Mouse (Mus musculus): ENCODE measurements at regions not wholly inside any gene's neighbourhood (a gene's known extent, or its start where the extent isn't known, plus 50 kb on each side); places are given as distances from the start of the nearest gene placed in this dataset.

DNA sequence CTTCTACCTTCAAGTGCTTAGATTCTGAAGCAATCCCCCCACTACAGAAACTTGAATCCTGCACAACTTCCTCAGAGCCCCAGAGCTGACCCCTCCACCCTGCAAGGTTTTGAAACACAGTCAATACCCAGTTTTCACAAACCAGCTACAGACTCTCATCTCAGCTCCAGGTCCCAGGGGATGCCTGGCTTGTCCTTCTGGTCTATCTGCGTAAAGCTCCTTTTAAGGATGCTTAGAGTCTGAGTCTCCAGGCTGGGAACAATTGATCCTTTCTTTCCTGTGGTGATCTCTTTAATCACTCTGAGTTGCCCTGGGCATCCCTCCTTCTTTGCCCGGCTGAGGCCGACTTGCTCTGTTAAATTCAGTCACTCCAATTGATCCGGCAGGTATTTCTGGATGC lies 500.4 kb downstream of the Med13l start:
- DNase-seq, result no peak

GRCm38 (mm10) chr5:119062478-119062877 lies 502.0 kb downstream of the Med13l start:
- DNase-seq, result no peak

- peak in 1 of 2 experiments; percentile 23 for DNase-seq
These were observed 506.2 kb downstream of the Med13l start for GRCm38 (mm10) chr5:119066666-119067065.

- DNase-seq, result no peak
These were observed 509.4 kb downstream of the Med13l start for GRCm38 (mm10) chr5:119069765-119070333.

GRCm38 (mm10) chr5:119072712-119073111 lies 512.2 kb downstream of the Med13l start:
- DNase-seq, result no peak

DNA sequence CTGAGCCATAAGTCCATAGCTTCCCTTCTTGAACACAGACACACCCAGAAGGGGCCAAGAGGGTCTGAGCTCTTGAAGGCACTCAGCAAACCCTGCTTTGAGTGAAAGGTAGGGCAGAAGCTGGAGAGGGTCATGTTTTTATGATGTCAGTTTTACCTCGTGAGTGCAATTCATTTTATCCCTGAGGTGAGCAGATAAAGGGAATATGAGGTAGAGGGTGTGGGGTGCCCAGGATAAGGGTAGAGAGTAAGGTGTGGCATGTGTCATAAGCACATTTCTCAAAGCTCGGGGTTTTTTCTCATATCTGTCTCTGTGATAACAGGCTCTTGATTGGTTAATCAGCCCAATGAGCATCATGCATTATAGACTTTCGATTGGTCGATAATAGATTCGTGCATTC lies 520.3 kb downstream of the Med13l start:
- DNase-seq, result no peak

DNA sequence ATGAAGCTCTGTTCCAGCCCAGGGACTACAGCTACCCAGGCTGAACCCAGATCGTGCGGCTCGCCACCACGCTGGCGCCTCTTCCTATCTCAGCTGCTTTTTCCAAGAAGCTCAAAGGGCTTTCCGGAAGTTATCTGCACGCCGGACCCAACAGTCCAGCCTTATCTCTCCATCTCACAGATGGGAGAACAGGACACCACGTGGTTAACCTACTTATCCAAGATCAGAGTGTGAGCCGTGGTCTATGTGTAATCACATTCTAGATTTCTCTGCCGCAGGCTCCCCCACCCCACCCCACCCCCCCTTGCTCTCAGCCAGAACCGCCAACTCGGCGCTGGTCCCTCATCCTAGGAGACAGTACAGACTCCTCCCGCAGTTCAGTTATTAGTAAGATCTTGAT lies 522.4 kb downstream of the Med13l start:
- no peak for DNase-seq

DNA sequence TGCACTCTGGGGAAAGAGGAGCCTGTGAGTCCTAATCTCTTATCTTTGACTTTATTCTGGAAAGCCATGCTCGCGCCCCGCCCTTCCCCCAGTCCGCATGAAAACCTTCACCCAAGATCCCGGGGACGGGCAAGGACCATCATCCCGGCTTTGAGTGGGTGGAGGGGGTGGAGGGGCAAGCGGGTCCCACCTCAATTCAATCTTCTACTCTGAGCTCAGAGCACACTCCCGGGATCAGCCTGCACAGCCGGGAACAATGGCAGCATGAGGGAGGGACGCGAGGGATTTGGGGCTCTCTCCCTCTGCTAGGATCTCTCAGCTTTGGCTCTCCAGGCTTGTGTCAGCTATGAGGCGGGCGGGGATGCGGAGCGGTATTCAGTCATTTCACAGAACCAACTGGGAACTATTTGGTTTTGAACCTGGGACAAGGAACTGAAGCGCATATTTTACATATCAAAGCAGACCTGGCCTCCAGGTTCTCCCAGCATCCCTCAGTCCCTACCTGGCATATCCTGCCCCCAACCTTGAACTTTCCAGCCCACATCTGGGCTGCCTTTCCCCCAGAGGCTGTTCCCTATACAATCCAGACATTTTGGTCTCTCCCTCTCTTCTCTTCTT lies 537.2 kb downstream of the Med13l start:
- DNase-seq, result no peak

GRCm38 (mm10) chr5:119099817-119100216 lies 539.3 kb downstream of the Med13l start:
- no peak for DNase-seq

GRCm38 (mm10) chr5:119103503-119103902 lies 543.0 kb downstream of the Med13l start:
- no peak for DNase-seq

GRCm38 (mm10) chr5:119107898-119108297 lies 547.4 kb downstream of the Med13l start:
- DNase-seq, result no peak

GRCm38 (mm10) chr5:119109501-119109900 lies 549.0 kb downstream of the Med13l start:
- no peak for DNase-seq

DNA sequence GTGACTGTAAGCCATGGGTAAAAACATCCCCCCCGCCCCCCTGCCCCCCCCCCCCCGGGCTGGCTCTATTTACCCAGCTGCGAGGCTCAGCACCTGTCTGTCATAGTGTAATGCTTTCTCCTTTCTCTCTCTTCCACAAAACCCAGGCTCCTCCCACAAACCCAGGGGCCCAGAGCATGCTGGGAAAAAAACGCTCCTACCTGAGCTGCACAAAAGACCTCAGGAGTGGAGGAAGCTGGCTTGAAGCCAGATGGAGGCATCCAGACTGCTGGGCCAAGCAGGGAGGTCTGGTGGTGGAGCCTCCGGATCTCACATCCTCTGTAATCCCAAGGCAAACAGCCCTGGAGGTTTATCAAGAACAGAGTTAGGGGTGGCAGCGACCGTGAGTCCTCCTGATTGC lies 553.6 kb downstream of the Med13l start:
- DNase-seq, result no peak

DNA sequence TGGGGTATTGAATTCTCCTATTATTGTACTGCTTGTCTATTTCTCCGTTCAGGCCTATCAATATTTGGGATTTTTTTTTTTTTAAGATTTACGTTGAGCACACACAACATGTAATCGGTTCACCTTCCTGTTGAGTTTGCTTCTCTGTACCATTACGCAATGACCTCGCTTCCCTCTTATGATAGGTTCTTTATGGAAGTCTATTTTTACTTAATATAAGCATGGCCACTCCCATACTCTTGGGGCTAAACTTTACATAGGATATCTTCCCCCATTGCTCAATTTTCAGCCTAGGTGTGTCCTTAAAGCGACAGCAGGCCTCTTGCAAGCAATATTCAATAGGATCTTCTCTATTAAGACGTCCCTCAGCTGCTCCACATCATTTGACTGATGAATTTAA lies 544.7 kb upstream of the Tbx3 start:
- DNase-seq, result no peak

DNA sequence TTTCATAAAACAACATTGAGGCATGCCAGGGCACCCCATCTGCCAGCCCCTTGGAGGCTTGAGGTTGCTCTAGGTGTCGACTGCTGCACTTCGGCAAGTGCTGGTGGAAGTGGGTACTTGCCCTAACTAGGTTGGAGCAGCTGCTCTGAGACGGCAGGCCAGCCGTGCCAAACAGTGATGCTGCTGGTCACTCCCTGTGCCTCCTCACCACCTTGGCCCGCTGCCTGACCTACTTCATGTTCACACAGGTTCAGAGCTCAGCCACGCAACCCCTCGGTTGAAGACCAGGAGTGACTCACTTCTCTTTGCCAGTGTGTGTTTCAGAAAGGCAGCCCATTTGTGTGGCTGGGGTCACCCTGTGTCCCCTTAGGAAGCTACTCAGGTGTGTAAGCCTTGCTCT lies 540.3 kb upstream of the Tbx3 start:
- no peak for DNase-seq

- no peak for DNase-seq
These were observed 539.0 kb upstream of the Tbx3 start for GRCm38 (mm10) chr5:119131461-119131860.

- no peak for DNase-seq
These were observed 537.1 kb upstream of the Tbx3 start for GRCm38 (mm10) chr5:119133378-119133777.

DNA sequence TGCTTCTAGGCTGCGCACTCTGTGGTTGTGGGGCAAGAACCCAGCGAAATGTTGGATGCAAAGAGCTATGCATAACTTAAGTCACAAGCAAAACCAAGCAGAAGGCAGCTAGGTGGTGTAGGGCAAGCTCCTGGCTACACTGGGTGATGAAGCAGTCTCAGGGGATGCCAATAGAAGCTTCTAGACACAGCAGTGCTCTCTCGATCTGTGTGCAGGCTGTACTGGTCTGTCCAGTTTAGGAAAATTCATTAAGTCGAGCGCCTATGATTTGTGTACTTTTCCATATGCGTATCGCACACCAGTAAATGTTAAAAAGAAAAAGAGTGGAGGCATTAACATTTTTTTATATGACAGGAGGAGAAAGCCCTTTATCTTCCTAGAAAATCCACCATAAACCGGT lies 533.6 kb upstream of the Tbx3 start:
- DNase-seq, result no peak

- DNase-seq, result no peak
These were observed 533.1 kb upstream of the Tbx3 start for GRCm38 (mm10) chr5:119137409-119137808.

- no peak for DNase-seq
These were observed 532.6 kb upstream of the Tbx3 start for GRCm38 (mm10) chr5:119137821-119138221.

- DNase-seq, result no peak
These were observed 532.2 kb upstream of the Tbx3 start for GRCm38 (mm10) chr5:119138293-119138692.

DNA sequence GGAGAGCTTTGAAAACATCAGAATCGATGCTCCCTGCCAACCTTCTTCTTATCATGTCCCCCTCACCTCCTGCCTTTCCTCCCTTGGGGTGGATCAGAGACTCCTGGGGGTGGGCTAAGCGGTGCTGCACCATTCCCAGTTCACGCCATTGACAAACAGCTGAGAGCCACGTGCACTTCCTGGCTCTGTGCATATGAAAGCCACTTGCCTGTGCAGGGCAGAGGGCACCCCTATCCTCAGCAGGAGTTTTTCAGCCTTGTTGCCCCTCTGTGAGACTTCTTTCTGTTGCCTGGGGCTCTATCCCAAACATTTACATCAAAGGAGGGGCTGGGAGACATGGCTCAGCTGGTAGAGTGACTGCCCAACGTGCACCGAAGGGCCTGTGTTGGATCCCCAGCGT lies 531.1 kb upstream of the Tbx3 start:
- DNase-seq, result no peak

DNA sequence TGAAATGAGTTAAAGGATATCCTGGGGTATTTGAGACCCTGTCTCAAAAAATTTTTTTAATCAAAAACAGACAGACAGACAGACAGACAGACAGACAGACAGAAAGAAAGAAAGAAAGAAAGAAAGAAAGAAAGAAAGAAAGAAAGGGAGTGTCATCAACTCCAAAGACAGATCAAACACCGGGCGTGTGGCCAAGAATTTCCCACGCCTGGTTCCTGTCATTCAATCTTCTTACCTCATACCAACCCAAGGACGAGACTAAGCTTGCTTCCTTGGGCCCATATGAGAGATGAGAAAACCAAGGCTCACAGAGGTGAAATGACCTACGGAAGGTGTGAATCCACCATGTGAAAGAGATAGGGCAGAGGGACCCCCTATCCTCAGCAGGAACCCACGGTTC lies 530.7 kb upstream of the Tbx3 start:
- no peak for DNase-seq

GRCm38 (mm10) chr5:119143411-119143810 lies 527.1 kb upstream of the Tbx3 start:
- DNase-seq, result no peak

Measured in kidney, adult 8-10 months (tissue).